Mouse (Mus musculus) adrenal gland, postnatal 36 days (tissue): ENCODE measurements around the gene Clcn2. TPM values are rescaled to one million over a fixed set of nuclear protein-coding genes. Genes with fewer than 3 reads are reported as not detected.
"Not testable (repeated sequence)": the region's sequence is repeated elsewhere in the genome, so short reads cannot be mapped to it uniquely, and the experiment has no call there.

Experiments
- DNase-seq, 2 experiments: peaks; one replicate each; pipeline ENCODE4 v3.0.0; 2021; ENCODE audit warnings: mixed read lengths in 1 of 2
- total RNA-seq, 2 experiments: library from RNA; stranded (reverse); gene quantifications; 2 replicates each; pipeline ENCODE4 v1.2.3; 2021

Gene Clcn2
- total RNA-seq, 2 experiments from 2014 or later = 19.3 to 66.2 TPM

DNA sequence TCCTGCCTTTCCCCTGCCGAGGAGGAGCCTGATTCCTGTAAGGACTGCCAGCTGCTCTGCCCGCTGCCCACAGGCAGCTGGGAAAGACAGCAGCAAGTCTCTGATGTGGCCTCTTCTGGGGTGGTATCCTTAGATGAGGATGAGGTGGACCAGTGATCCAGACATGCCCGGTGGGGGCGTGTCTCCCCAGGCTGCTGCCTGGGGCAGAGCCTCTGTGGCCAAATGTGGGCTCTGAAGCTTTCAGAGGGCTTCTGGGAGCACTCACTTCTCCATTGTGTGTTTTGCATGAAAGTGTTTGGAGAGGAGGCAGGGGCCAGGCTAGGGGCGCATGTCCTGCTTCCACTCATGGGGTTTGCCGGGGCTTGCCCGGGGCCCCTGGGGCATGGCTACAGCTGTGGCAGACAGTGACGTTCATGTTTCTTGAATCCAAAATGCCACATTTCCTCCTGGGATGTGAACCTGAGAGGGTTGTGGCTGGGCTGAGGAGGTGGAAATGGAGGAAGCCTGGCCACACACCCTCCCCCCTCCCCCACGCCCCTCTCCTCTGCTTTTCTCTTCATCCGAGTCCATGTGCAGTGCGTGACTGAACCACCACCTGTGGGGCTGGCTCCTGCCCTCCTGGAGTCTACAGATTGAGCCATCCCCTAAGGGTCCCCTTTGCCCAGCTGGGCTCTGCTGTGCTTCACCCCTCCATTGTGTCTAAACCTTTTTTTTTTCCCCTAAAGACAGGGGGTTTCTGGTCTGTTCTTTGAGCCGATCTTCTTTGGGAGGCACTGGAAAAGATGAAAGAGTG lies 15.6 kb downstream of the Clcn2 start:
- no peak for DNase-seq

DNA sequence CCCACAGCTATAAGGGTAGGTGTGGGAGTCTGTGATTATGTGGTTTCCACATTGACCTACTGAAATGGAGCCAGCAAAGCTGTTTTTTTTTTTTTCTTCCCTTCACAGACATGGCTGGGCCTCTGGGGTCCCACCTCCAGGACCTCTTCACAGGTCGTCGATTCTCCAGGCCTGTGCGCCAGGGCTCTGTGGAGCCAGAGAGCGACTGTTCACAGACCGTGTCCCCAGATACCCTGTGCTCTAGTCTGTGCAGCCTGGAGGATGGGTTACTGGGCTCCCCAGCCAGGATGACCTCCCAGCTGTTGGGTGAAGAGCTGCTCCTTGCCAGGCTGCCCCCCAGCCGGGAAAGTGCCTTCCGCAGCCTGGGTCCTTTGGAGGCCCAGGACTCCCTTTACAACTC lies 16.2 kb downstream of the Clcn2 start:
- DNase-seq = no peak

DNA sequence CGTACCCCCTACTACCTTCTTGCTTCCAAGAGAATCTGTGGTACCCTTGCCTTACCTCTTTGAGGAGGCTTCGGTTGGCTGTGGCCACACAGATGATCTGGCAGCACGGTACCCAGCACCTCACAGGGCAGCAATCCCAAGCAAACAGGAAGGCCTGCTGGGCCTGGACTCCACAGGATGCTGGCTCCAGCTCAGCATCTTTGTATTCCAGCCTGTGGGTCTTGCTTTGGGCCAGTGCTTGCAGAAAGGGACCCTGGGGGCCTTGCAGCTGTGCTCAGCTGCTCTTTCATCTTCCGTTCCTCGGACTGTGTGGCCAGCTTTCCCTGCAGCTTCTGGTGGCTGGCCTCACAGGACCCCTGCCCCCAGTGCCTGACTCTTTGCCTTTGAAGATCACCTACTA lies 17.5 kb downstream of the Clcn2 start:
- DNase-seq = no peak

DNA sequence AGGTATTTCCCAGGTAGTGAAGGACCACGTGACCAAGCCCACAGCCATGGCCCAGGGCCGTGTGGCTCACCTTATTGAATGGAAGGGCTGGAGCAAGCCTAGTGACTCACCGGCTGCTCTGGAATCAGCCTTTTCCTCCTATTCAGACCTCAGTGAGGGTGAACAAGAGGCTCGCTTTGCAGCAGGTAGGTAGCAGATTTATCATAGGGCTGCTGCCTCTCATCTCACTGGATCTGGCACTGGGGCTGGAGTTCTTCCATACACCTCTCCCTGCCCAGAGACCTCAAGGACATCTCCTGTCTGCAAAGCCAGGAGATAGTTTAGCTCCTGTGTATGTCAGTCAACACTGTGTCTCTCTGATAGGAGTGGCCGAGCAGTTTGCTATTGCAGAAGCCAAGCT lies 18.3 kb downstream of the Clcn2 start:
- DNase-seq = no peak

DNA sequence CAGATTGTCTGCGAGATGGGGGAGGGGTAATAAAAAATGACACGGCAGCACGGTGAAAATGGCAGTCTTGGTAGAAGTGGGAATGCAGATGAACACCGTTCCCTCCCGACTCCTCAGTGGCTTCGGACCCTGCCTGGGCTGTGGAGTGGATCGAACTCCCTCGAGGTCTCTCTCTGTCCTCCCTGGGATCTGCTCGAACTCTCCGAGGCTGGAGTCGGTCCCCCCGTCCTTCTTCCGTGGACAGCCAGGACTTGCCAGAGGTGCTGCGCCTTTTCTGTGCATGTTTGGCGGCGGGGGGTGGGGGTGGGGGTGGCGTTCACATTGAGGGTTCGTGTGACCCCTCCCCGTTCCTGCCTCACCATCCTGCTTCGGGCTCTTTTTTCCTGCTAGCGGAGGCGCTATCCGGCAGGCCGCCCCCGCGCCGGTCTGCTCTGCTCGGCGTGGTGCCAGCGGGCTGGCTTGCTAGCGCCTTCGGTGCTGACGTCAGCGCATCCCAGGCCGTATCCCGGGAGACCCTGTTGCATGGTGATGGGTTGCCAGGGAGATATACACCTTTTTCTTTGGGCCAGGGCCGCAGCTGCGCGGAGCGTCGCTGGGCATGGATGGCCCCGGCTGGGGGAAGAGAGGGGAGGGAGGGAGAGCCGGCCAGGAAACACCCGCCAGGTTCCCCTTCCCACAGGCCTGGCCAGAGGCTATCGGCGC lies 21.8 kb downstream of the Clcn2 start:
- peak; percentile 88 to 92 for DNase-seq

DNA sequence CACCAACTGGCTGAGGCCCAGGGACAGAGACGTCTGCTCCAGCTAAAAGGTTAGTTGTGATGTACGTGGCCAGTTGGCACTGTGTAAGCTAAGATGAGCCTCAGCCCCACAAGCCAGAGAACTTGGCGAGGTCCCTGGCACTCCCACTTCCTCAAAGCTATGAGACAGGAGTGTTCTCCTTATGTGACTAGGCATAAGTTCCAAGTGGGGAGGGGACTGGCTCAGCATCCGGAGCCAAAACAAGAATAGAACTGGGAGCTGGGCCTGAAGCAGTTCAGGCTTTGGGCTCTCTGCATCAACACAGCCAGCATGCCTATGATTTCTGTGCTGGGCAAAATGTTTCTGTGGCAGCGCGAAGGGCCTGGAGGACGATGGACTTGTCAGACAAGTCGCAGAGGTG lies 22.8 kb downstream of the Clcn2 start:
- DNase-seq = no peak

DNA sequence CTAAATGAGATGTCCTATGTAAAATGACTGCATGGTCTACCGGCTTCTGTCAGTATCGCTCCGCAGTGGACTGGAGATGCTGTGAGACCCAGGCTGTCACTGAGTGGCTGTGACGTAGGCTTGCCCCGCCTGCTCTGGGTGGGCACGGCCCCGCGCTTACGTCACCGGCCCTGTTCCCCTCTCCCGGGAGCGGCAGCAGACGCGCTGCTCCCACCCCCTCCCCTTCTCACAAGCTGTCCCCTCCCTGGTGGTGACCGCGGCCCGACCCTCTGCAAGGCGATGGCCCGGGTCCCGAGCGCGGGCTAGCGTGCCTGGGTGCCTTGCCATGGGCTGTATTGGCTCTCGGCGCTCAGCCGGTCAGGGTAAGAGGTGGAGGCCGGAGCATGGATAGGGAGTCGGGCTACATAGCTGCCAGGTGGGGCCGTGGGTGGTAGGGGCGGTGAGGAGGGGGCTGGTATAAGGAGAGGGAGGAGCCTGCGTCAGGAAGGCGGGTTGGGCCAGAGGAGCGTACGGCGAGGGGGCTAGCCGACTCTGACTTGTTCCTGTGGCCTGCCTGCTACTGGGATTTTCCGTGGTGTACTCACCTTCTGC lies 24.3 kb downstream of the Clcn2 start, which contains the start of gene Fam131a:
Fam131a (plus strand) TSS at position 131 of the 591 bp plus-strand sequence.
- peak; percentile 95 to 96 for DNase-seq

DNA sequence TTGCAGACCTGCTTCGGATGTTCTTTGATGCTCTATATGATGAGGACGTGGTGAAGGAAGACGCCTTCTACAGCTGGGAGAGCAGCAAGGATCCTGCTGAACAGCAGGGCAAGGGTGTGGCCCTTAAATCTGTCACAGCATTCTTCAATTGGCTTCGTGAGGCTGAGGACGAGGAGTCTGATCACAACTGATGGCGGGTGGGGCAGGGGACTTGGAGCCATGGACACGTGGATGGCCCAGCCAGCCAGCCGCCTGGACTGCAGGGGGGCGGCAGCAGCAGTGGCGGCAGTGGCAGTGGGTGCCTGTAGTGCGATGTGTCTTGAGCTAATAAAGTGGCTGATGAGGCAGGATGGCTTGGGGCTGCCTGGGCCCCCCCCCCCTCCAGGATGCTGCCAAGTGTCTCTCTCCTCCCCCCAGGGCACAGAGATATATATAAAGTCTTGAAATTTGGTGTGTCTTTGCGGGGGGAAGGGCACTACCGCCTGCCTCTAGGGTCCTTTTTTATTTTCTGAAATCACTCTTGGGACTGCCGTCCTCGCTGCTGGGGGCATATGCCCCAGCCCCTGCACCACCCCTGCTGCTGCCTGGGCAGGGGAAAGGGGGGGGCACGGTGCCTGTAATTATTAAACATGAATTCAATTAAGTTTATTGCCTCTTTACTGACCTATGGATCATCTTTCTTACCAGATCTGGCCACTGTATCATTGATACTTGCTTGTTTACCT lies 25.1 kb downstream of the Clcn2 start:
- no peak for DNase-seq

DNA sequence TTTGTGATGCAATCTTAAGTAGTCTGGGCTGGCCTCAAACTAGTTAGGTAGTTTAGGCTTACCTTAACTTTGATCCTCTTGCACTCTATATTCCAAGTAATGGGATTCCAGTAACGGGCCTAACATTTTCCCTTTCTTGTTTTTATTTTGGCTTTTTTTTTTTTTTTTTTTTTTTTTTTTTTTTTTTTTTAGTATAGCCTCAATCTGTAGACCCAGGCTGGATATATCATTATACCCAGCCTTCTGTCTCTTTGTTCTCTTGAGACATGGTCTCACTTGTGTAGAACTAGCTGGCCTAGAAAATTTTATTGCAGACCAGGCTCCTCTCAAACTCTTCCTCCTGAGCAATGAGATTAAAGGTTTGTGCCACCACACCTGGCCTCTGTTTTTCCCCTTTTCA lies 25.9 kb downstream of the Clcn2 start:
- no peak for DNase-seq

DNA sequence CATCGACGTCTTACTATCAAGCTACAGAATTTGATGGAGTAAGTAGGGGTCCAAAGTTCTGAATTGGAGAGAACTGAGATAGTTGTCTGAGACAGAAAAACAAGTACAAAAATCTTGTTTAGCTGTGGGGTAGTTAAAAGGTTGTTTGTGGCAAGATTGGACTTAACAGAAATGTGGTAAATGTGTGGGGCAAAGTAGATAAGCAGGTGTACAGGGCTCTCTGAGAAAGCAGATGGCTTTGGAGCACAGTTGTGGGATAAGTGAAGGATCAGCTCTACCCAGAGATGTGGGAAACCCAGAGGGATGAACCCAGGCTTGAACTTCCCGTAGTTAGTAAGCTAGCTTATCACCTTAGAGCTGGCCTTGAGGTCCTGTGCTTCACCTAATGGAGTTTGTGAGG lies 26.8 kb downstream of the Clcn2 start:
- DNase-seq = no peak

DNA sequence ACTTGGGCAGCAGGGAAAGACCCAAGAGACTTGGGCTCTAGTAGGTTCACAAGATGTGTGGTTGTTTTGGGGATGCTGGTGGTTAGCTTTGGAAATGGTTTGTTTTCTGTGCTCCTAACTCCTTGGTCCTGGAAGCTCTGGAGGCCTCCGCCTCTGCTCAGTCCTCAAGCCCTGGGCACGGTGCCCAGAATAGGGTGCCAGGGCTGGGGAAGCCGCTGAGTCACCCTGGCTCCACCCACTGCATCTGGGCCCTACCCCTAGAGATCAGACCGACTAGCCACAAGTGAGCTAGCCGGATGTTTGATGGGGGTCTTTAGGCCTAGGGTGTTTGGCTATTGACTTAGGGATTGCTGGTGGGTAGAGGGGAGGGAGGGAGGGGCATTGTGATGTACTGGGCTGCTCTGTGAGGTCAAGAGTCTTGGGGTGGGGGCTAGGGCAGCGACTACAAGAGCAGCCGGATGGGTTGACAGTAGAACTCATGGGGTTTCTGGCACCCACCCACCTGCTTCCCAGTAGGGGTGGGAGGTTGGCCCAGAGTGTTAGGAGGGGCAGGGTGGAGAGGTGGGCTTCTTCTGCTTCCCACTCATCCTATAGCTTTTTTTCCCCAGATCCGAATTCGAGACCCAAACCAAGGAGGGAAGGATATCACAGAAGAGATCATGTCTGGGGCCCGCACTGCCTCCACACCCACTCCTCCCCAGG lies 39.4 kb downstream of the Clcn2 start:
- peak; percentile 98 for DNase-seq

DNA sequence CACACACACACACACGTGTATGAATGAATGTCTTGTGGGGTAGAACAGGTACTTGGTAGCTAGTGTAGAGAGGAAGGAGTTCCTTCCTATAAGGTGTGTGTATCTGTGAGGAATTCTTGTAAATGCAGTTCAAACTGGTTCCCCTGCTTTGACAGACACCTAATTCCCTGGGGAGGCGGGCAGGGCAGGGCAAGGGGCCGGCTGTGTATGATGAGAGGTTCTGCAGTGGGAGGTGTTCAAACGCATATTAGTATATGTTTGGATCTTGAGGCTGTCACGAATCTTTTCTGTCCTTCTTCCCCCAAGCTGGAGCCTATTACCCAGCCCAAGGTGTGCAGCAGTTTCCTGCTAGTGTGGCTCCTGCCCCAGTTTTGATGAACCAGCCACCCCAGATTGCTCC lies 40.2 kb downstream of the Clcn2 start:
- no peak for DNase-seq

DNA sequence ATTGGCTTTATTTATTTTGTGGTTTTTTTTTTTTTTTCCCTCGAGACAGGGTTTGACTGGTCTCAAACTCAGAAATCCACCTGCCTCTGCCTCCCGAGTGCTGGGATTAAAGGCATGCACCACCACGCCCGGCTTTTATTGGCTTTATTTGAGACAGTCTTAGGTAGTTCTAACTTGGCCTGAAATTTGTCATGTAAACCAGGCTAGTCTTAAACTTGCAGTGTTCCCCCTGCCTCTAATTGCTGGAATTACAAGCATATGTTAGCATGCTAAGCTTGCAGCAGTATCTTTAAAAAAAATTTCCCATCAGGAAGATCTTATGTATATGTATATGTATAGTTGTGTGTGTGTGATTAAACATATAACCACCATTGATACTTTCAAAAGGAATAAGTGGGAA lies 40.8 kb downstream of the Clcn2 start:
- DNase-seq = no peak

DNA sequence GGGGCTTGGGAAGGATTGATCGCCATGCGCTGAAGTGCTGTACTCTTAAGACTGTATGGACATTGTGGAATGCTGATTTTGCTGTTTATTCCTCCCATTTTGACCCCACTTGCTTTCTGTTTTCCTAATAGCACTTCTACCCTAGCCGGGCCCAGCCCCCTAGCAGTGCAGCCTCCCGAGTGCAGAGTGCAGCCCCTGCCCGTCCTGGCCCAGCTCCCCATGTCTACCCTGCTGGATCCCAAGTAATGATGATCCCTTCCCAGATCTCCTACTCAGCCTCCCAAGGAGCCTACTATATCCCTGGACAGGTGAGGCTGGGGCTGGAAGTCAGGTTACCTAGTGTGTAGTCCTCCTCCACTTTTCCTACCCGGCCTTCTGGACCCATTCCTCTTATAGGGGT lies 42.3 kb downstream of the Clcn2 start:
- DNase-seq = no peak

DNA sequence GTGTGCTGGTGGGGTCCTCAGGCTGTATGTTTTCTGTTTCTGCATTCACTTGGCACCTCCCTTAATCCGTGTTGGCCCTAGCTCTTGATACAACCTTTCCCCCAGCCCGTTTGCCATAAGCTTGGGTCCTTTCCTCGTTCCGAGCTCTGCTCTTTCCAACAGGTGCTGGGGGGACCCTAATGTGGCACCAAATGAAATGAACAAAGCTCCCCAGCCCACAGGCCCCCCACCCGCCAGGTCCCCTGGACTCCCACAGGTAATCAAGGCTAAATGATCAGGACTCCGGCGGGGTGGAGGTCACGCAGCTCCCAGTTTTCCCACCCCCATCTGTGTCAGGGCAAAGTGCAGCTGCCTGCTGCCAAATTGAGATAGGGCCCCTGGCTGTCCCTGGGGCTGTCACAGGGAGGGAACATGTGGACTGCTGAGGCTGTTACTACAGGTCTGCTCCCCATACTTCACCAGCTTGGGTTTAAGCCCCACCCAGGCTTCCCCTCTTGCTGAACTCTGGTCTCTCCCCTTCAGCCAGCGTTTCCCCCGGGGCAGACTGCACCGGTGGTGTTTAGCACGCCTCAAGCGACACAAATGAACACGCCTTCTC lies 43.7 kb downstream of the Clcn2 start:
- peak; percentile 63 for DNase-seq

DNA sequence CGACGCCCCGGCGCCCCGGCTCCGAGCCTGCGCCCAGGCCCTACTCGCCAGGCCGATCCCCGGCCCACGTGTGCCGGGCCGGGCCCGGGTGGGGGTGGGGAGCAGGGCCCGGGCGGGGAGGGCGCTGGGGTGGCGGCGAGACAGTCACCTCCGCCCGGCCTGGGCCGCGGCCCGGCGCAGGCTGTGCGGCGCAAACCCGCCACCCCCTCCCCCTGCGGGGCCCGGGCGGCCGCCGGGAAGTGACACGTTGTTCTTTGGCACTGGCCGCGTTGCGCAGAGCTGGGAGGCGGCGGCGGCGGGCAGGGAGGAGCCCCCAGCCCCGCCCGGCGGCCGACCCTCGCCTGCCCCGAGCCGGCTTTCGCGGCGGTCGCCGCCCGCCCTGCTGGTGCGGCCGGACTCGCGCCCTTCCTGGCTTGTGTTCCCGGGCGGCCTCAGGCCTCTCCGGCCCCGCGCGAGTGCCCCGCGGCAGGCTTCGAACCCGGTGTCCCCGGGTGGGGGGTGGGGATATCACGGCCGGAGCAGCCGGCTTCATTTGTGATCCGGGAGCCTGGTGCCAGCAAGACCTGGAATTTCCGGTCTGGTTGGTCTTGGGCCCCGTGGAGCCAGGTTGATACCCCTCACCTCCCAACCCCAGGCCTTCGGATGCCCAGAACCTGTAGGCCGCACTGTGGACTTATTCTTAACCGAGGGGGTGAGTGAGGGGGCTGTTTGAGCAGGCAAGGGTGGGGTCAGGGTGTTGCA lies 44.4 kb downstream of the Clcn2 start:
- DNase-seq = peak; percentile 72 to 83

DNA sequence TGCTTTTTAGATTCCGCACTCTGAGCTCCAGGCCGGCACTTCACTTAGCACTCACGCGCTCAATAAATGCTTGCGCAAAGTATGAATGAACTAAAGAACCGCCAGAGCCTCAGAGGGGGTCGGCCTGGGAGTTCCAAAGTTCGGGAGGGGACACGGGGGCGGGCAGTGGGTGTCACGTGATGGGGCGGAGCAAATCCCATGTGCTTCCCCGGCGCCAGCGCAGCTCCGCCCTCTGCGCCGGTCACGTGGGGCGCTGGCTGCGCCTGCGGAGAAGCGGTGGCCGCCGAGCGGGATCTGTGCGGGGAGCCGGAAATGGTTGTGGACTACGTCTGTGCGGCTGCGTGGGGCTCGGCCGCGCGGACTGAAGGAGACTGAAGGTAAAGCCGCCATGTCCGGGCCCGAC lies 45.0 kb downstream of the Clcn2 start:
- DNase-seq = peak; percentile 97 to 98

DNA sequence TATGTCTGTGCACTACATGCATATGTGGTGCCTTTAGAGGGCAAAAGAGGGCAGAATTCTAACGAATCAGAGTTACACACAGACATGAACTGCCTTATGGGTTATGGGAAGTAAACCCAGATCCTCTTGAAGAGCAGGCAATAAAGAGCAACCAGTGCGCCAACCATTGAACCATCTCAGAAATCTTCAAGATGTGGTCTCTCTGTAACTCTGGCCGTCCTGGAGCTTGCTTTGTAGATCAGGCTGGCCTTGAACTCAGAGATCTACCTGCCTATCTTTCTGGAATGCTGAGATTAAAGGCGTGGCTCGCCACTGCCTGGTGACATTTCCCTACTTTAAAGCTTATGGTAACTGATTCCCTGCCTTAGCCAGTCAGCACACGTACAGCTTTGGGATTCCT lies 45.7 kb downstream of the Clcn2 start:
- DNase-seq = no peak

DNA sequence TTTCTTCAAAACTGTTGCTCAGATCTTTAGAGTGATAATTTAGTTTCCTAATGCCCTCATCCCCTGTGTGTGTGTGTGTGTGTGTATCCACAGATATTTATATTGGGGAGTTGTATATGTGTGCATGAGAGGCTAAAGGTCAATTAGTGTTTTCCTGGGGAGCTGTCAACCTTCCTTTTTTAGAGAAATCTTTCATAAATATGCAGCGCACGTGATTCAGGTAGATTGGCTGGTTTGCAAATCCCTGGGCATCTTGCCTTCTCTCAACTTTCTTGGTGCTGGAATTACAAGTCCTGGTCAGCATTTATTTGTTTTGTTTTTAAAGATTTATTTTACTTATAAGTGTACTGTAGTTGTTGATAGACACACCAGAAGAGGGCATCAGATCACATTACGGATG lies 47.3 kb downstream of the Clcn2 start:
- DNase-seq = no peak

DNA sequence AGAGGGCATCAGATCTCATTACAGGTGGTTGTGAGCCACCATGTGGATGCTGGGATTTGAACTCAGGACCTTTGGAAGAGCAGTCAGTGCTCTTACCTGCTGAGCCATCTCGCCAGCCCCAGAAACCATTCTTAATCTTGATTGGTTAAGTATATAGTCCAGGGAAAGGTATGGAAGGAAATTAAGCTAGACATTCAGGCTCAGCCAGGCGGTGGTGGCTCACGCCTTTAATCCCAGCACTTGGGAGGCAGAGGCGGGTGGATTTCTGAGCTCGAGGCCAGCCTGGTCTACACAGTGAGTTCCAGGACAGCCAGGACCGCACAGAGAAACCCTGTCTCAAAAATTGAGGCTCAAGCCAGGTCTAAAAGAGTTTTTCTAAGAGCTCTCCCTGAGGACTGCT lies 49.5 kb downstream of the Clcn2 start, which contains the start of gene Eif4g1:
Eif4g1 (plus strand) TSS at position 301 of the 400 bp plus-strand sequence.
- DNase-seq = not testable (repeated sequence)

DNA sequence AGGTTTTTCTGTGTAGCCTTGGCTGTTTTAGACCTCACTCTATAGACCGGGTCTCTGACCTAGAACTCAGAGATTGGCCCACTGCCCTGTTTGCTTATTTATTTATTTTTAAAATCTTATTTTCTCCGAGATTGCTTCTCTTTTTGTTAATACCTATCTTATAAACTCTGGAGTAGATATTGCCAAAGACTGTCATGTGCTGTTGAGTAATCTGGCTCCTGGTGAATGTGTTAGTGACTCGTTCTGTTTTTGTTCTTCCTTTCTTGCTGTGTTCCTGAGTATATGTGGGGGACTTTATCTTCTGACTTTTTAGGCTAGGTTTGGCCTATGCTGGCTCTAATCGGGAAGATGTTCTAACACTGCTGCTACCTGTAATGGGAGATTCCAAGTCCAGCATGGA lies 59.9 kb downstream of the Clcn2 start:
- DNase-seq = no peak
